Mouse (Mus musculus) neural tube, embryonic 12.5 days (tissue): Measurements from ENCODE around the gene Slc13a3. TPM values are rescaled to one million over a fixed set of nuclear protein-coding genes. Genes with fewer than 3 reads are reported as not detected.

ENCODE experiments used
- ATAC-seq: fragments of 200-750 bp; cut with Nextera tagmentation; 2 replicates; pipeline ENCODE4 v1.8.0; 2017; ENCODE audit warnings: low read depth, mild to moderate bottlenecking, moderate TSS enrichment, moderate library complexity; ENCODE audit not compliant: low FRiP score
- H3K27ac ChIP-seq: fragments of 300-500 bp; sonication (generic); 2 replicates; pipeline ENCODE4 v1.5.1; 2016
- H3K27me3 ChIP-seq: fragments of 300-500 bp; sonication (generic); replicated peaks from 2 replicates; pipeline ENCODE4 v1.6.1; 2016; ENCODE audit warnings: mild to moderate bottlenecking
- H3K36me3 ChIP-seq: fragments of 300-500 bp; sonication (generic); 2 replicates; pipeline ENCODE4 v1.6.1; 2016; ENCODE audit warnings: mild to moderate bottlenecking
- H3K4me1 ChIP-seq: fragments of 300-500 bp; sonication (generic); 2 replicates; pipeline ENCODE4 v1.6.1; 2016
- H3K4me2 ChIP-seq: fragments of 300-500 bp; sonication (generic); replicated peaks from 2 replicates; pipeline ENCODE4 v1.6.1; 2016; ENCODE audit warnings: mild to moderate bottlenecking
- H3K4me3 ChIP-seq: fragments of 300-500 bp; sonication (generic); 2 replicates; pipeline ENCODE4 v1.5.1; 2016
- H3K9ac ChIP-seq: fragments of 300-500 bp; sonication (generic); 2 replicates; pipeline ENCODE4 v1.6.1; 2016; ENCODE audit warnings: mild to moderate bottlenecking
- H3K9me3 ChIP-seq: fragments of 300-500 bp; sonication (generic); 2 replicates; pipeline ENCODE4 v1.6.1; 2016; ENCODE audit warnings: mild to moderate bottlenecking
- WGBS: fragments of 180-500 bp; shearing (Covaris S2); methylation state at CpG from one replicate; pipeline ENCODE4 v1.1.7; 2016; 5-methylcytosine and 5-hydroxymethylcytosine counted together
- polyA plus RNA-seq: library from polyadenylated mRNA; unstranded; fragments of >200 nt; fragmentation: Nextera tagmentation; extraction: Ambion mirVana; gene quantifications from 2 replicates; pipeline ENCODE4 v1.2.1, GENCODE M21; 2016

Slc13a3 gene
- polyA plus RNA-seq, 1 experiment from 2014 or later = 0.55 TPM

- no peaks in the 10 kb centered on the region for H3K27me3 ChIP-seq
- H3K27ac ChIP-seq = no peak overlapping the region
- H3K4me3 ChIP-seq = no peak overlapping the region
- no peaks in the 10 kb centered on the region for H3K9me3 ChIP-seq
- peaks cover 15% of the 10 kb centered on the region for H3K4me1 ChIP-seq
- H3K36me3 ChIP-seq = peaks cover 15% of the 10 kb centered on the region
- H3K4me2 ChIP-seq = no peak overlapping the region
- no peak for ATAC-seq
- WGBS = 25% methylated on average over 3 of the region's 3 CpGs
- H3K9ac ChIP-seq = no peak overlapping the region
Observed at GRCm38 (mm10) chr2:165371066-165371465, 102.0 kb downstream of the Slc13a3 start.

GRCm38 (mm10) chr2:165370348-165370747 is 102.7 kb downstream of the Slc13a3 start:
- ATAC-seq = no peak
- H3K27me3 ChIP-seq = no peaks in the 10 kb centered on the region
- peaks cover 12% of the 10 kb centered on the region for H3K36me3 ChIP-seq
- 84% methylated on average over 3 of the region's 3 CpGs for WGBS
- no peak overlapping the region for H3K4me2 ChIP-seq
- no peak overlapping the region for H3K9ac ChIP-seq
- H3K4me1 ChIP-seq = peaks cover 15% of the 10 kb centered on the region
- H3K9me3 ChIP-seq = no peaks in the 10 kb centered on the region
- H3K27ac ChIP-seq = no peak overlapping the region
- no peak overlapping the region for H3K4me3 ChIP-seq

- H3K4me3 ChIP-seq = peak within 1 kb of the TSS; percentile 44
- H3K4me1 ChIP-seq = peaks cover 23% of the 10 kb centered on the region
- no peaks in the 10 kb centered on the region; the same call in 1 of the 2 replicates for H3K27me3 ChIP-seq
- H3K27ac ChIP-seq = 0 out of 2 replicates have a peak within 1 kb of the TSS, but pooled peaks have one; percentile 39
- H3K9me3 ChIP-seq = no peaks in the 10 kb centered on the region
- H3K9ac ChIP-seq = peak within 1 kb of the TSS; percentile 71
- 0% methylated on average over 27 of the region's 27 CpGs for WGBS
- ATAC-seq = peak; percentile 23; the same call in 1 of the 2 replicates
- no peaks in the 10 kb centered on the region for H3K36me3 ChIP-seq
- peak within 1 kb of the TSS; percentile 75 for H3K4me2 ChIP-seq
Observed at GRCm38 (mm10) chr2:165368496-165368895, 104.5 kb downstream of the Slc13a3 start, which contains the start of gene Zfp663. TSS of gene Zfp663 (minus strand) at chr2:165368729.

DNA sequence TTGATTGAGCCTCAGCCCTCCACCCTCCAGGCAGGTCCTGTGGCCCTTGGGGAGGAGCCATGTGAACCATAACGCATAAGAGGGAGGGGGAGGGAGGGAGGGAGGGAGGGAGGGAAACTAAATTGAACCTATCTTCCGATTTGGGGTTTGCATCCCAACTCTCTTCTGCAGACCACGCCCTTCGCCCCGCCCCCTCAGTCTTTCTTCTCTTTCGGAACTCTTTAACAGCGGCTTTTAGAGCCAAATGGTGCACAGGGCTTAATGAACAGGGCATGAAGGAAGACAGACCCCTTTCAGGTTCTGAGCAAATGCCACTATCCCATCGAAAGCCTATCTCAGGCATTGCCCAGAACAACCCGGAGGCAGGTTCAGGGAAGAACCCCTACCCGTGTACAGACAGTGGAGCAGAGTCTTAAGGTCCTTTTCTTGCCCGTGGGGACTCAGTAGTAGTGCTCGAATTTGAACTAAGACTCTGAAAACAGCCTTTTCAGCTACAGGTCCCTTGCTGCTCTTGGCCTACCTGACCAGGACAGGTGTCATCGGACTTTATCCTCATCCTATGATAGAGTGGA is 105.1 kb downstream of the Slc13a3 start:
- peak overlapping the region; percentile 71 for H3K9ac ChIP-seq
- peak overlapping the region; percentile 44 for H3K4me3 ChIP-seq
- H3K9me3 ChIP-seq = no peaks in the 10 kb centered on the region
- 0 out of 2 replicates have a peak overlapping the region, but pooled peaks have one; percentile 39 for H3K27ac ChIP-seq
- H3K4me2 ChIP-seq = peak overlapping the region; percentile 75
- peak; percentile 34; the same call in 1 of the 2 replicates for ATAC-seq
- 1% methylated on average over 13 of the region's 13 CpGs for WGBS
- no peaks in the 10 kb centered on the region; the same call in 1 of the 2 replicates for H3K27me3 ChIP-seq
- H3K4me1 ChIP-seq = peaks cover 23% of the 10 kb centered on the region
- H3K36me3 ChIP-seq = no peaks in the 10 kb centered on the region

- H3K4me1 ChIP-seq = peaks cover 23% of the 10 kb centered on the region
- peak overlapping the region; percentile 75 for H3K4me2 ChIP-seq
- H3K36me3 ChIP-seq = no peaks in the 10 kb centered on the region
- peak overlapping the region; percentile 16; the same call in 1 of the 2 replicates for H3K4me3 ChIP-seq
- 8% methylated on average over 6 of the region's 8 CpGs for WGBS
- H3K27ac ChIP-seq = no peak overlapping the region
- H3K27me3 ChIP-seq = no peaks in the 10 kb centered on the region; the same call in 1 of the 2 replicates
- H3K9me3 ChIP-seq = no peaks in the 10 kb centered on the region
- H3K9ac ChIP-seq = peak overlapping the region; percentile 48; the same call in 1 of the 2 replicates
- ATAC-seq = no peak; the same call in 1 of the 2 replicates
Observed at GRCm38 (mm10) chr2:165367047-165367520, 105.9 kb downstream of the Slc13a3 start.

GRCm38 (mm10) chr2:165364334-165365091 is 108.5 kb downstream of the Slc13a3 start:
- ATAC-seq = no peak
- Histone ChIP-seq H3K36me3 (no peaks in the 10 kb centered on the region), H3K4me2 (peak overlapping the region; percentile 42), H3K4me1 (peaks cover 23% of the 10 kb centered on the region), H3K9me3 (no peaks in the 10 kb centered on the region), H3K27ac (no peak overlapping the region), H3K4me3 (no peak overlapping the region), H3K9ac (no peak overlapping the region), H3K27me3 (no peaks in the 10 kb centered on the region; the same call in 1 of the 2 replicates)
- 13% methylated on average over 21 of the region's 21 CpGs for WGBS

GRCm38 (mm10) chr2:165363282-165363681 is 109.7 kb downstream of the Slc13a3 start:
- no peaks in the 10 kb centered on the region; the same call in 1 of the 2 replicates for H3K27me3 ChIP-seq
- 95% methylated on average over 6 of the region's 6 CpGs for WGBS
- no peak overlapping the region for H3K27ac ChIP-seq
- no peaks in the 10 kb centered on the region for H3K9me3 ChIP-seq
- no peak overlapping the region for H3K4me3 ChIP-seq
- peaks cover 23% of the 10 kb centered on the region for H3K4me1 ChIP-seq
- H3K36me3 ChIP-seq = no peaks in the 10 kb centered on the region
- no peak for ATAC-seq
- no peak overlapping the region for H3K4me2 ChIP-seq
- H3K9ac ChIP-seq = no peak overlapping the region

GRCm38 (mm10) chr2:165360861-165361260 is 112.2 kb downstream of the Slc13a3 start:
- WGBS = 2% methylated on average over 1 of the region's 1 CpGs
- no peak overlapping the region for H3K27ac ChIP-seq
- H3K4me3 ChIP-seq = no peak overlapping the region
- no peaks in the 10 kb centered on the region for H3K9me3 ChIP-seq
- no peaks in the 10 kb centered on the region; the same call in 1 of the 2 replicates for H3K27me3 ChIP-seq
- no peak overlapping the region for H3K4me2 ChIP-seq
- H3K4me1 ChIP-seq = peaks cover 8% of the 10 kb centered on the region; the same call in 1 of the 2 replicates
- no peaks in the 10 kb centered on the region for H3K36me3 ChIP-seq
- no peak for ATAC-seq
- no peak overlapping the region for H3K9ac ChIP-seq

Other genes with a start within 250 kb of the Slc13a3 start
- 10.0 and 10.4 TPM in 2 replicates for gene Cdh22, start 238.4 kb downstream of the Slc13a3 start, polyA plus RNA-seq
- 52.9 and 59.9 TPM in 2 replicates for gene Slc35c2, start 185.4 kb downstream of the Slc13a3 start, polyA plus RNA-seq
- 84.4 and 87.0 TPM in 2 replicates for gene Elmo2, start 146.8 kb downstream of the Slc13a3 start, polyA plus RNA-seq
- 5.4 and 6.3 TPM in 2 replicates for gene Zfp663, start 104.5 kb downstream of the Slc13a3 start, polyA plus RNA-seq
- gene Zfp334, start 85.0 kb downstream of the Slc13a3 start, polyA plus RNA-seq = 18.1 and 18.8 TPM in 2 replicates
- gene Ocstamp, start 72.8 kb downstream of the Slc13a3 start, polyA plus RNA-seq = 0.10 TPM in 1 of 2 replicates, not detected in the other
- gene Trp53rka, start 20.1 kb upstream of the Slc13a3 start, polyA plus RNA-seq = 47.5 and 48.4 TPM in 2 replicates
- 4.7 and 5.3 TPM in 2 replicates for gene Slc2a10, start 30.6 kb upstream of the Slc13a3 start, polyA plus RNA-seq
- gene Eya2, start 121.8 kb upstream of the Slc13a3 start, polyA plus RNA-seq = 23.8 and 36.7 TPM in 2 replicates